Mouse (Mus musculus): ENCODE measurements around the gene Apbb1.

Apbb1 gene

GRCm38 (mm10) chr7:105581094-105581703, at the start of gene Apbb1:
Gene Apbb1 (minus strand): TSS chr7:105581653.
- DNase-seq (ENCODE audit: low read depth, low spot score), result peak; percentile 66

- no peak for DNase-seq (ENCODE audit: low read depth, low spot score)
These were observed 47.2 kb upstream of the Apbb1 start for GRCm38 (mm10) chr7:105628633-105629032.

GRCm38 (mm10) chr7:105625397-105625796, 43.9 kb upstream of the Apbb1 start:
- DNase-seq (ENCODE audit: low read depth, low spot score), result no peak

- no peak for DNase-seq (ENCODE audit: low read depth, low spot score)
These were observed 40.3 kb upstream of the Apbb1 start for GRCm38 (mm10) chr7:105621646-105622292.

GRCm38 (mm10) chr7:105621053-105621452, 39.6 kb upstream of the Apbb1 start:
- no peak for DNase-seq (ENCODE audit: low read depth, low spot score)

- DNase-seq (ENCODE audit: low read depth, low spot score), result no peak
These were observed 38.2 kb upstream of the Apbb1 start for GRCm38 (mm10) chr7:105619701-105620100.

GRCm38 (mm10) chr7:105617810-105618209, 36.4 kb upstream of the Apbb1 start:
- no peak for DNase-seq (ENCODE audit: low read depth, low spot score)

- DNase-seq (ENCODE audit: low read depth, low spot score), result no peak
These were observed 35.1 kb upstream of the Apbb1 start for GRCm38 (mm10) chr7:105616561-105616960.

GRCm38 (mm10) chr7:105615720-105616119, 34.3 kb upstream of the Apbb1 start:
- no peak for DNase-seq (ENCODE audit: low read depth, low spot score)

GRCm38 (mm10) chr7:105614400-105614799, 32.9 kb upstream of the Apbb1 start:
- DNase-seq (ENCODE audit: low read depth, low spot score), result no peak

GRCm38 (mm10) chr7:105611767-105612166, 30.3 kb upstream of the Apbb1 start:
- no peak for DNase-seq (ENCODE audit: low read depth, low spot score)

- DNase-seq (ENCODE audit: low read depth, low spot score), result no peak
These were observed 27.0 kb upstream of the Apbb1 start for GRCm38 (mm10) chr7:105608467-105608866.

GRCm38 (mm10) chr7:105602860-105603623, 21.6 kb upstream of the Apbb1 start:
- DNase-seq (ENCODE audit: low read depth, low spot score), result peak; percentile 87

- peak; percentile 41 for DNase-seq (ENCODE audit: low read depth, low spot score)
These were observed 8.6 kb upstream of the Apbb1 start for GRCm38 (mm10) chr7:105590097-105590496.

GRCm38 (mm10) chr7:105588325-105588912, 7.0 kb upstream of the Apbb1 start:
- no peak for DNase-seq (ENCODE audit: low read depth, low spot score)

GRCm38 (mm10) chr7:105581959-105582358, 506 bp upstream of the Apbb1 start:
- no peak for DNase-seq (ENCODE audit: low read depth, low spot score)

- DNase-seq (ENCODE audit: low read depth, low spot score), result peak; percentile 46
These were observed 795 bp downstream of the Apbb1 start for GRCm38 (mm10) chr7:105580627-105581089.

GRCm38 (mm10) chr7:105578481-105578880, 3.0 kb downstream of the Apbb1 start:
- DNase-seq (ENCODE audit: low read depth, low spot score), result no peak

GRCm38 (mm10) chr7:105577377-105577871, 4.0 kb downstream of the Apbb1 start:
- DNase-seq (ENCODE audit: low read depth, low spot score), result no peak

GRCm38 (mm10) chr7:105576166-105576748, 5.2 kb downstream of the Apbb1 start:
- no peak for DNase-seq (ENCODE audit: low read depth, low spot score)

GRCm38 (mm10) chr7:105574537-105574936, 6.9 kb downstream of the Apbb1 start:
- no peak for DNase-seq (ENCODE audit: low read depth, low spot score)

- no peak for DNase-seq (ENCODE audit: low read depth, low spot score)
These were observed 8.5 kb downstream of the Apbb1 start for GRCm38 (mm10) chr7:105572949-105573348.
